Mouse (Mus musculus): ENCODE results near the gene Dda1.

- TF ChIP-seq CTCF (IDR thresholded peaks at IDR 0.05) (no peak), POLR2A (IDR thresholded peaks at IDR 0.05; ENCODE audit: insufficient read depth, low read depth, low read length) (no peak)
Observed at GRCm38 (mm10) chr8:71454668-71455067, 14.3 kb upstream of the Dda1 start.
